Mouse (Mus musculus) spleen, adult 2 months (tissue): ENCODE results near the gene Nme7. TPM values are rescaled to one million over a fixed set of nuclear protein-coding genes. Genes with fewer than 3 reads are reported as not detected.

Experiments
- DNase-seq, 2 experiments: peaks; one replicate each; pipeline versions ENCODE4 v3.0.0 to v3.0.0-alpha.2; 2012 to 2021; ENCODE audit warnings: low spot score in 2 of 2, low read depth in 1 of 2
- H3K27ac ChIP-seq: fragments of 200-500 bp; 2 replicates; pipeline ENCODE4 v1.5.1; 2012; ENCODE audit warnings: low read length, inconsistent platforms; ENCODE audit not compliant: insufficient read depth
- H3K27me3 ChIP-seq: fragments of 200-500 bp; 2 replicates; pipeline ENCODE4 v1.6.1; 2012; ENCODE audit warnings: mild to moderate bottlenecking, moderate library complexity, low read length, inconsistent platforms; ENCODE audit not compliant: control insufficient read depth, insufficient read depth
- H3K36me3 ChIP-seq: fragments of 200-500 bp; 2 replicates; pipeline ENCODE4 v1.6.1; 2012; ENCODE audit warnings: mild to moderate bottlenecking, low read length, inconsistent platforms; ENCODE audit not compliant: control insufficient read depth, insufficient read depth
- H3K4me1 ChIP-seq: fragments of 200-500 bp; 2 replicates; pipeline ENCODE4 v1.6.1; 2011; ENCODE audit warnings: inconsistent platforms; ENCODE audit not compliant: control insufficient read depth, insufficient read depth, insufficient read length
- H3K4me3 ChIP-seq: fragments of 200-500 bp; 2 replicates; pipeline ENCODE4 v1.5.1; 2011; ENCODE audit warnings: mild to moderate bottlenecking, inconsistent platforms; ENCODE audit not compliant: insufficient read depth, insufficient read length; ENCODE audit errors: extremely low read depth
- CTCF ChIP-seq: fragments of 200-500 bp; IDR thresholded peaks from 2 replicates; pipeline ENCODE4 v1.5.1; 2011; ENCODE audit warnings: mild to moderate bottlenecking, inconsistent platforms; ENCODE audit not compliant: insufficient read depth, insufficient read length, insufficient replicate concordance; ENCODE audit errors: extremely low read depth
- POLR2A ChIP-seq: fragments of 200-500 bp; IDR thresholded peaks from 2 replicates; pipeline ENCODE4 v1.6.1; 2011; ENCODE audit warnings: low read depth, low read length, inconsistent platforms
- WGBS: fragments of 180-500 bp; shearing (Covaris S2); methylation state at CpG from one replicate; pipeline ENCODE4 v1.1.7; 2018; 5-methylcytosine and 5-hydroxymethylcytosine counted together
- polyA plus RNA-seq: library from polyadenylated mRNA; depleted of rRNA; stranded (reverse); fragments of >200 nt; gene quantifications from 2 replicates; pipeline ENCODE4 v1.2.3, GENCODE M21; 2012

Nme7 gene
- polyA plus RNA-seq, 1 experiment = 3.8 TPM

- WGBS = 94% methylated on average over 5 of the region's 5 CpGs
- TF ChIP-seq POLR2A = no peak
- TF ChIP-seq CTCF = no peak
- no peak overlapping the region for H3K27ac ChIP-seq
- H3K36me3 ChIP-seq = no peaks in the 10 kb centered on the region
- H3K4me1 ChIP-seq = no peaks in the 10 kb centered on the region
- H3K27me3 ChIP-seq = no peaks in the 10 kb centered on the region
- H3K4me3 ChIP-seq = no peak overlapping the region
- DNase-seq = no peak
Observed at GRCm38 (mm10) chr1:164471632-164472031, 167.7 kb downstream of the Nme7 start.

GRCm38 (mm10) chr1:164473398-164473797 lies 169.5 kb downstream of the Nme7 start:
- H3K27ac ChIP-seq = no peak overlapping the region
- no peak for DNase-seq
- H3K36me3 ChIP-seq = no peaks in the 10 kb centered on the region
- H3K27me3 ChIP-seq = no peaks in the 10 kb centered on the region
- H3K4me1 ChIP-seq = no peaks in the 10 kb centered on the region
- 97% methylated on average over 7 of the region's 7 CpGs for WGBS
- TF ChIP-seq CTCF (no peak), POLR2A (no peak)
- no peak overlapping the region for H3K4me3 ChIP-seq

- WGBS = 85% methylated on average over 6 of the region's 6 CpGs
- H3K4me3 ChIP-seq = no peak overlapping the region
- H3K27ac ChIP-seq = no peak overlapping the region
- H3K27me3 ChIP-seq = no peaks in the 10 kb centered on the region
- TF ChIP-seq POLR2A (no peak), CTCF (no peak)
- no peaks in the 10 kb centered on the region for H3K4me1 ChIP-seq
- DNase-seq = no peak
- no peaks in the 10 kb centered on the region for H3K36me3 ChIP-seq
Observed at GRCm38 (mm10) chr1:164474310-164474709, 170.4 kb downstream of the Nme7 start.

- no peak for TF ChIP-seq POLR2A
- TF ChIP-seq CTCF = no peak
- Histone ChIP-seq H3K4me1 (no peaks in the 10 kb centered on the region), H3K27ac (no peak overlapping the region), H3K27me3 (no peaks in the 10 kb centered on the region), H3K36me3 (no peaks in the 10 kb centered on the region), H3K4me3 (no peak overlapping the region)
- DNase-seq = no peak
- WGBS = 81% methylated on average over 7 of the region's 7 CpGs
Observed at GRCm38 (mm10) chr1:164474778-164475511, 171.0 kb downstream of the Nme7 start.

GRCm38 (mm10) chr1:164475895-164476294 lies 172.0 kb downstream of the Nme7 start:
- H3K4me3 ChIP-seq = no peak overlapping the region
- H3K36me3 ChIP-seq = no peaks in the 10 kb centered on the region
- no peak for DNase-seq
- WGBS = 86% methylated on average over 4 of the region's 4 CpGs
- H3K27me3 ChIP-seq = no peaks in the 10 kb centered on the region
- H3K27ac ChIP-seq = no peak overlapping the region
- H3K4me1 ChIP-seq = no peaks in the 10 kb centered on the region
- TF ChIP-seq CTCF (no peak), POLR2A (no peak)

GRCm38 (mm10) chr1:164480755-164481644 lies 177.1 kb downstream of the Nme7 start:
- no peak for DNase-seq
- no peak overlapping the region for H3K27ac ChIP-seq
- H3K4me3 ChIP-seq = no peak overlapping the region
- WGBS = 92% methylated on average over 5 of the region's 5 CpGs
- no peaks in the 10 kb centered on the region for H3K4me1 ChIP-seq
- no peaks in the 10 kb centered on the region for H3K36me3 ChIP-seq
- no peaks in the 10 kb centered on the region for H3K27me3 ChIP-seq
- TF ChIP-seq CTCF = no peak
- no peak for TF ChIP-seq POLR2A
